Mouse (Mus musculus): Measurements from ENCODE around the gene Slc35e2. TPM values are rescaled to one million over a fixed set of nuclear protein-coding genes. Genes with fewer than 3 reads are reported as not detected.
"Not testable (repeated sequence)": the region's sequence is repeated elsewhere in the genome, so short reads cannot be mapped to it uniquely, and the experiment has no call there.

Slc35e2 gene
- total RNA-seq (2021) (10 to 100 TPM; 33.6 to 35.9 TPM), polyA plus RNA-seq (2012; rRNA removed) (17.5 and 29.6 TPM in 2 replicates)
- long read RNA-seq, partial matches to known transcripts, result 0 of 4 reads
- long read RNA-seq, other reads (novel, unspliced or antisense), result 3 of 4 reads

GRCm38 (mm10) chr4:155601091-155601996, at the start of gene Slc35e2:
TSS of gene Slc35e2 (plus strand) at chr4:155601416.
- peak; percentile 95 for DNase-seq

- no peak for DNase-seq
Observed at GRCm38 (mm10) chr4:155552917-155553532, 48.2 kb upstream of the Slc35e2 start.

GRCm38 (mm10) chr4:155554880-155555279, 46.3 kb upstream of the Slc35e2 start:
- DNase-seq, result no peak

GRCm38 (mm10) chr4:155555464-155555863, 45.8 kb upstream of the Slc35e2 start:
- no peak for DNase-seq

GRCm38 (mm10) chr4:155559454-155559853, 41.8 kb upstream of the Slc35e2 start:
- DNase-seq, result no peak

GRCm38 (mm10) chr4:155560932-155561331, 40.3 kb upstream of the Slc35e2 start:
- no peak for DNase-seq

- DNase-seq, result peak; percentile 28
Observed at GRCm38 (mm10) chr4:155561661-155562442, 39.4 kb upstream of the Slc35e2 start, which contains the start of gene Nadk. TSS of gene Nadk (plus strand) at chr4:155562378.

- peak; percentile 64 for DNase-seq
Observed at GRCm38 (mm10) chr4:155562725-155563399, 38.4 kb upstream of the Slc35e2 start.

- DNase-seq, result peak; percentile 99
Observed at GRCm38 (mm10) chr4:155563400-155564231, 37.6 kb upstream of the Slc35e2 start.

- peak; percentile 73 for DNase-seq
Observed at GRCm38 (mm10) chr4:155564315-155565069, 36.7 kb upstream of the Slc35e2 start.

GRCm38 (mm10) chr4:155566555-155566954, 34.7 kb upstream of the Slc35e2 start:
- DNase-seq, result no peak

- no peak for DNase-seq
Observed at GRCm38 (mm10) chr4:155568170-155568569, 33.0 kb upstream of the Slc35e2 start.

- DNase-seq, result no peak
Observed at GRCm38 (mm10) chr4:155568632-155569370, 32.4 kb upstream of the Slc35e2 start.

GRCm38 (mm10) chr4:155569818-155570217, 31.4 kb upstream of the Slc35e2 start:
- DNase-seq, result peak; percentile 67

GRCm38 (mm10) chr4:155570315-155570714, 30.9 kb upstream of the Slc35e2 start:
- DNase-seq, result not testable (repeated sequence)

GRCm38 (mm10) chr4:155571442-155571841, 29.8 kb upstream of the Slc35e2 start:
- no peak for DNase-seq

- DNase-seq, result no peak
Observed at GRCm38 (mm10) chr4:155573155-155573554, 28.1 kb upstream of the Slc35e2 start.

GRCm38 (mm10) chr4:155573876-155574275, 27.3 kb upstream of the Slc35e2 start:
- DNase-seq, result peak; percentile 62

GRCm38 (mm10) chr4:155574931-155575330, 26.3 kb upstream of the Slc35e2 start:
- DNase-seq, result no peak
